Comparison of ENCODE assay signal across 15 mouse cellular contexts in the genomic region with DNA sequence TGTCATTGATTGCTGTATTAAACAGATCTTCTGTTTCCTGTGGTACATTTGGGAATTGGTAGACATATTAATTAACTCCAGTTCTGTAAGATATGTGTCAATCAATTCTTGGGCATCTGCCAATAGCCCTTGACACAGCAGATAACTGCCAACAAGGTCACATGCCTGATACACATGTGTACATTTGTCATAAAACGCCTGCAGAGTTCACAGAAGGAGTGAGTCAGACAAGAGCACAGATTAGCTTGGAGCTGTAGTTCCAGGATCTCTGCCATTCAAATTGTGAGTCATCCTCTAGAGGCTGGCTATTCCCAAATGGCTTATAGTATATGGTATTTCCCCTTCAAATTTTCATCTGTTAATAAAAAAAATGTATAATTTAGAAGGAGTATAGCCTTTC.
DNase-seq lines count a peak whose midpoint lies in the region; ATAC-seq and TF ChIP-seq lines count a peak whose summit lies in the region.
"Had no signal": no experiment of that assay in that cellular context is flagged by ENCODE, and none has a peak within 500 bp of the region (broad histone marks: within the 10 kb centered on the region; RNA-seq: fewer than 3 reads in every experiment).

No protein-coding gene starts in this region.

- no peak overlapping the region for H3K9ac ChIP-seq in hindbrain, postnatal 0 days (replicated peaks; ENCODE audit: low read length)
- H3K9ac ChIP-seq in midbrain, postnatal 0 days (replicated peaks; ENCODE audit: low read length, poor library complexity, severe bottlenecking): no peak overlapping the region
- H3K9ac ChIP-seq in midbrain, embryonic 16.5 days (ENCODE audit: low read depth, low read length): no peak overlapping the region
- H3K9ac ChIP-seq: hindbrain, embryonic 12.5 days; liver, embryonic 12.5 days; neural tube, embryonic 12.5 days had no signal

- H3K4me2 ChIP-seq in hindbrain, postnatal 0 days (ENCODE audit: low read depth, low read length): no peak overlapping the region
- no peak overlapping the region for H3K4me2 ChIP-seq in midbrain, postnatal 0 days (ENCODE audit: low read depth, low read length, poor library complexity, severe bottlenecking)
- no peak overlapping the region for H3K4me2 ChIP-seq in midbrain, embryonic 16.5 days (ENCODE audit: low read length)
- H3K4me2 ChIP-seq: hindbrain, embryonic 12.5 days; liver, embryonic 12.5 days; neural tube, embryonic 12.5 days had no signal

- H3K4me1 ChIP-seq in hindbrain, postnatal 0 days (ENCODE audit: insufficient read depth, low read length): no peaks in the 10 kb centered on the region
- H3K4me1 ChIP-seq in hindbrain, embryonic 10.5 days (replicated peaks): no peaks in the 10 kb centered on the region
- H3K4me1 ChIP-seq in midbrain, postnatal 0 days (ENCODE audit: insufficient read depth, low read length): no peaks in the 10 kb centered on the region
- no peaks in the 10 kb centered on the region for H3K4me1 ChIP-seq in midbrain, embryonic 16.5 days (ENCODE audit: control insufficient read depth, insufficient read depth, low read length)
- H3K4me1 ChIP-seq: hindbrain, embryonic 12.5 days; liver, embryonic 12.5 days; megakaryocyte, embryonic 14.5 days; neural tube, embryonic 12.5 days had no signal

- no peak overlapping the region for H3K27ac ChIP-seq in hindbrain, postnatal 0 days
- no peak overlapping the region for H3K27ac ChIP-seq in hindbrain, embryonic 10.5 days
- no peak overlapping the region for H3K27ac ChIP-seq in midbrain, postnatal 0 days (ENCODE audit: low read depth, low read length)
- no peak overlapping the region for H3K27ac ChIP-seq in midbrain, embryonic 16.5 days (ENCODE audit: low read length)
- H3K27ac ChIP-seq: hindbrain, embryonic 12.5 days; liver, embryonic 12.5 days; neural tube, embryonic 12.5 days had no signal

- H3K27me3 ChIP-seq in hindbrain, postnatal 0 days (ENCODE audit: insufficient read depth, low read length): no peaks in the 10 kb centered on the region
- no peaks in the 10 kb centered on the region for H3K27me3 ChIP-seq in hindbrain, embryonic 10.5 days (ENCODE audit: insufficient read depth, poor library complexity, severe bottlenecking)
- H3K27me3 ChIP-seq in midbrain, postnatal 0 days (ENCODE audit: insufficient read depth, low read length): no peaks in the 10 kb centered on the region
- no peaks in the 10 kb centered on the region for H3K27me3 ChIP-seq in midbrain, embryonic 16.5 days (ENCODE audit: control insufficient read depth, insufficient read depth, low read depth, low read length)
- H3K27me3 ChIP-seq: hindbrain, embryonic 12.5 days; liver, embryonic 12.5 days; megakaryocyte, embryonic 14.5 days; neural tube, embryonic 12.5 days had no signal

- no peak for ATAC-seq in hindbrain, postnatal 0 days
- ATAC-seq in midbrain, postnatal 0 days (ENCODE audit: low FRiP score): no peak
- no peak for ATAC-seq in midbrain, embryonic 16.5 days
- ATAC-seq: liver, embryonic 12.5 days had no signal

- no peak for TF ChIP-seq CTCF in hindbrain, postnatal 0 days (IDR thresholded peaks at IDR 0.05; ENCODE audit: low read depth)
- TF ChIP-seq CTCF in midbrain, postnatal 0 days (IDR thresholded peaks at IDR 0.05): no peak
- no peak for TF ChIP-seq CTCF in brain, embryonic 14.5 days (IDR thresholded peaks at IDR 0.05; ENCODE audit: borderline replicate concordance, extremely low read depth, insufficient read depth, insufficient read length)

- H3K36me3 ChIP-seq in hindbrain, postnatal 0 days (ENCODE audit: insufficient read depth, low read length): no peaks in the 10 kb centered on the region
- no peaks in the 10 kb centered on the region for H3K36me3 ChIP-seq in hindbrain, embryonic 10.5 days
- no peaks in the 10 kb centered on the region for H3K36me3 ChIP-seq in midbrain, postnatal 0 days (ENCODE audit: insufficient read depth, low read length)
- no peaks in the 10 kb centered on the region for H3K36me3 ChIP-seq in midbrain, embryonic 16.5 days (ENCODE audit: control insufficient read depth, insufficient read depth, low read length)
- H3K36me3 ChIP-seq: G1E; hindbrain, embryonic 12.5 days; liver, embryonic 12.5 days; neural tube, embryonic 12.5 days had no signal

- H3K4me3 ChIP-seq in hindbrain, postnatal 0 days (ENCODE audit: low read length): no peak overlapping the region
- no peak overlapping the region for H3K4me3 ChIP-seq in hindbrain, embryonic 10.5 days
- H3K4me3 ChIP-seq in midbrain, postnatal 0 days (ENCODE audit: low read depth, low read length): no peak overlapping the region
- H3K4me3 ChIP-seq in midbrain, embryonic 16.5 days (ENCODE audit: low read depth, low read length): no peak overlapping the region
- H3K4me3 ChIP-seq: erythroblast, embryonic 14.5 days; hindbrain, embryonic 12.5 days; liver, embryonic 12.5 days; megakaryocyte, embryonic 14.5 days; neural tube, embryonic 12.5 days had no signal

- peak; percentile 53 for DNase-seq in hindbrain, postnatal 0 days (ENCODE audit: low spot score)
- DNase-seq in hindbrain, embryonic 10.5 days (ENCODE audit: low spot score): no peak
- DNase-seq in midbrain, postnatal 0 days (ENCODE audit: low spot score): peak; percentile 55
- DNase-seq in brain, embryonic 14.5 days (ENCODE audit: low read depth): peak; percentile 71
- DNase-seq in telencephalon, adult 2 months (ENCODE audit: low read depth, low spot score): peak; percentile 45
- no peak for DNase-seq in gastrocnemius, adult 8-10 months (ENCODE audit: low spot score in 2 of 2)
- DNase-seq: cerebellum, postnatal 36 days; kidney, postnatal 10 days had no signal

- no peak for TF ChIP-seq POLR2A in brain, embryonic 14.5 days (IDR thresholded peaks at IDR 0.05; ENCODE audit: borderline replicate concordance, extremely low read depth, insufficient read depth, insufficient read length, poor library complexity, severe bottlenecking)

- no peaks in the 10 kb centered on the region for H3K9me3 ChIP-seq in hindbrain, postnatal 0 days (ENCODE audit: low read length)
- H3K9me3 ChIP-seq in hindbrain, embryonic 10.5 days: no peaks in the 10 kb centered on the region
- H3K9me3 ChIP-seq in midbrain, postnatal 0 days (ENCODE audit: low read length): no peaks in the 10 kb centered on the region
- H3K9me3 ChIP-seq in midbrain, embryonic 16.5 days (replicated peaks; ENCODE audit: control insufficient read depth, low read length, poor library complexity, severe bottlenecking): no peaks in the 10 kb centered on the region
- H3K9me3 ChIP-seq: G1E; hindbrain, embryonic 12.5 days; liver, embryonic 12.5 days; megakaryocyte, embryonic 14.5 days; neural tube, embryonic 12.5 days had no signal

- WGBS in hindbrain, postnatal 0 days: 44% methylated on average over 1 of the region's 1 CpGs
- WGBS in hindbrain, embryonic 10.5 days: 78% methylated on average over 1 of the region's 1 CpGs
- 69% methylated on average over 1 of the region's 1 CpGs for WGBS in midbrain, postnatal 0 days
- 68% methylated on average over 1 of the region's 1 CpGs for WGBS in midbrain, embryonic 16.5 days

Comparison
In these comparisons a context has a peak if more than half of its experiments do, and no peak if none do; other contexts are left out.
1. DNase-seq: peak in hindbrain, postnatal 0 days (single experiment), midbrain, postnatal 0 days (single experiment), brain, embryonic 14.5 days (single experiment) and telencephalon, adult 2 months (single experiment); none in hindbrain, embryonic 10.5 days (single experiment) and gastrocnemius, adult 8-10 months (0 of 2).